Mouse (Mus musculus) gastrocnemius, adult 8-10 months (tissue): ENCODE data around the gene Fam241b. TPM values are rescaled to one million over a fixed set of nuclear protein-coding genes. Genes with fewer than 3 reads are reported as not detected.

Source experiments
- DNase-seq, 2 experiments: peaks; one replicate each; pipeline ENCODE4 v3.0.0; 2022; ENCODE audit warnings: low spot score in 2 of 2
- total RNA-seq, 4 experiments: library from RNA; stranded (reverse); gene quantifications; 2 replicates each; pipeline ENCODE4 v1.2.4; 2022

Fam241b gene
- total RNA-seq, 4 experiments from 2014 or later = 1.7 to 3.0 (median 2.5) TPM

GRCm38 (mm10) chr10:62132691-62133281 lies 10.9 kb downstream of the Fam241b start, which contains the start of gene Neurog3:
Gene Neurog3 (plus strand): TSS chr10:62133090.
- no peak for DNase-seq

GRCm38 (mm10) chr10:62128316-62128951 lies 15.3 kb downstream of the Fam241b start:
- no peak for DNase-seq

- no peak for DNase-seq
Measured at GRCm38 (mm10) chr10:62127711-62128231, 15.9 kb downstream of the Fam241b start.

GRCm38 (mm10) chr10:62127137-62127536 lies 16.6 kb downstream of the Fam241b start:
- no peak for DNase-seq

- no peak for DNase-seq
Measured at GRCm38 (mm10) chr10:62113865-62114647, 29.7 kb downstream of the Fam241b start.

DNA sequence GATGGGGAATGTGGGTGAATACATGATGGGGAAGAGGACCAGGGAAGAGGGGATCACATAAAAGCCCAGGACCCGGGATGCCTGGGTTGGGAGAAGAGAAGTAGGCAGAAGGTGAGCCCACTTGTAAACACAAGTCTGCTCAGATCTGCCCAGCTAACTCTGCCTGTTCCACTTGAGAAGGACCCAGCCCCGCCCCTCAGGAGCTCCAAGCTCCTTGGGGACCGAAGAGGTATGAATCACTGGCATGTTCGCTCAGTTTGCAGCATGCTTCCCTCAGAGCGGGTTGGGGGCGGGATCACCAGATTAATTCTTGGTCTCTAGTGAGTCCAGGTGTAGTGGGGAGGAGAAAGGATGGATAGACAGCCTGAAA lies 32.5 kb downstream of the Fam241b start:
- DNase-seq = no peak

DNA sequence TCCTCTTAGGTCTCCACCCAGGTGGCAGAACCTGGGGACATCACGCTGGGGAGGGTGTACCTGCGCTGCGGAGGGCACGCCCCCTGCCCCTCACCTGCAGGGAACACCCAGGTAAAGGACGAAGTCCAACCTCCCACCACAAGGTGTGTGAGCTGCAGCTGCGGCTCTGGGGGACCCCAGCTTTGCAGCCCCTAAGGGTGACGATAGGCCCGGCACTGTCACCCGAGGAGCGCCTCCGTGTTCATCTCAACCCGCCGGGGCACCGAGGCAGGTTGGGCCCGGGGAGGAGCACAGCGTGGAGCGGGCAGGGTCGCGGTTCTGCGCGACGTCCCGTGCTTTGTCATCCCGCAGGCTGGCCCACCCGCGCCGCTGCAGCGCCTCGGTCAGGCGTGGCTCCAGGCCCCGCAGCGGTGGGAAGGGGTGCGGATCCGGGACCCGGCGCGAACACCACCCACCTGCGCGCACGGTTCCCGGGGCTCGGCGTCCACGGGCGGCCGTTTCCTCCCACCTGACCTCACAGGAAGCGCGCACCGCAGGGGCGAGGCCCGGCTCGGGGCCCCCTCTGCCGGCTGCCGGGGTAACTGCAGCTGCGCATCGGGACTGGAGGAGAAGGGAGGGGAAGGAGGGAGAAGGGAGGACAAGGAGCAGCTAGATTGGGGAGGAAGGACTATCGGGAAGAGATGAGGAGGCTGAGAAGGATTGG lies 33.1 kb downstream of the Fam241b start:
- peak; percentile 64 to 67 for DNase-seq

DNA sequence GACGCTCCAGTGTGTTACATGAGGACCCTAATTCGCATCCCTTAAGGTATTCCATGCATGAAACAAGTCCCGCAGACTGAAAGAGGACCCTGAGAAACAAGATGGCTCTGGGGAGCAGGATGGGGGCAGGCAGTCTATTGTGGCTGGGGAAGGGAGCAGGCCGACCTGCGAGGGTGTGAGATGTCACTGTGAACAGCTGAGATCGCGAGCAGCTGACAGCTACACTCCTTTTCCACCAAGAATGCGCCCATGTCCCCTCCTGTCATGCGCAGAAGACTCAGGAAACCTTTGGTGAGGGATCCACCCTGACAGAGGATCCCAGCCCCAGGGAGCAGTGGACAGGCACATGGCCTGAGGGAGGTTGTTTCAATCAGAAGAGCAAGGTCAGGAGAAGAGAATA lies 36.7 kb downstream of the Fam241b start:
- DNase-seq = no peak

DNA sequence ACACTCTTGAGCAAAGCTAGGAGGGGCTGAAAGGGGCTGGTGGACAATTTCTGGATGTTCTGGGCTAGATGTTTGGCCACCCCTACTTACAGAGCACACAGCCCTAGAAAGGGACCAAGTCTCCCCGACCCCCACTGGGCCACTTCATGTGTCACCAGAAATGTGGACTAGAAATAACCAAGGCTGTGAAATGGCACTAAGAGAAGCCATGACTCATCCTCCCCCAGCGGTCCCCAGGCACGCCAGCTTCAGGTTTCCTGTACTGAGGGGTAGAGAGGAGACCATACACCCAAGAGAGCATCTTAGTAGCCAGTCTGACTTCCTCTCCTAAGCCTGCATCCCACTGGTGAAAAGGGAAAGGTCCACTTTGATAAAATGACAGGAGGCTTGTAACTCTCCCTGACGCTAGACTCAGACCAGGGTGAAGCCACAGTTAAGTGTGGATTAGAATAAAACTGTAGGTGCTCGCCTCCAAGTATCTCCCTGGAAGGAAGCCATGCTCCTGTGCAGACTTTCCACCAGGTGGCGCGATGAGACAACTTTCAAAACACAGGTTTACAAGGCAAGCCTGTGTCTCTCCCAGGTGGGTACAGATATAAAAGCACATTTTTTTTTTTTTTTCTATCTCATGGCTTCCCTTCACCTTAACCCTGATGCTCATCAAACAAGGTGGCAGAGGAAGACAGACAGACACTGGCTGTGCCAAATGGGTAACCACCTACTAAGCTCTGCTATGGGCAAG lies 38.7 kb downstream of the Fam241b start:
- no peak for DNase-seq

DNA sequence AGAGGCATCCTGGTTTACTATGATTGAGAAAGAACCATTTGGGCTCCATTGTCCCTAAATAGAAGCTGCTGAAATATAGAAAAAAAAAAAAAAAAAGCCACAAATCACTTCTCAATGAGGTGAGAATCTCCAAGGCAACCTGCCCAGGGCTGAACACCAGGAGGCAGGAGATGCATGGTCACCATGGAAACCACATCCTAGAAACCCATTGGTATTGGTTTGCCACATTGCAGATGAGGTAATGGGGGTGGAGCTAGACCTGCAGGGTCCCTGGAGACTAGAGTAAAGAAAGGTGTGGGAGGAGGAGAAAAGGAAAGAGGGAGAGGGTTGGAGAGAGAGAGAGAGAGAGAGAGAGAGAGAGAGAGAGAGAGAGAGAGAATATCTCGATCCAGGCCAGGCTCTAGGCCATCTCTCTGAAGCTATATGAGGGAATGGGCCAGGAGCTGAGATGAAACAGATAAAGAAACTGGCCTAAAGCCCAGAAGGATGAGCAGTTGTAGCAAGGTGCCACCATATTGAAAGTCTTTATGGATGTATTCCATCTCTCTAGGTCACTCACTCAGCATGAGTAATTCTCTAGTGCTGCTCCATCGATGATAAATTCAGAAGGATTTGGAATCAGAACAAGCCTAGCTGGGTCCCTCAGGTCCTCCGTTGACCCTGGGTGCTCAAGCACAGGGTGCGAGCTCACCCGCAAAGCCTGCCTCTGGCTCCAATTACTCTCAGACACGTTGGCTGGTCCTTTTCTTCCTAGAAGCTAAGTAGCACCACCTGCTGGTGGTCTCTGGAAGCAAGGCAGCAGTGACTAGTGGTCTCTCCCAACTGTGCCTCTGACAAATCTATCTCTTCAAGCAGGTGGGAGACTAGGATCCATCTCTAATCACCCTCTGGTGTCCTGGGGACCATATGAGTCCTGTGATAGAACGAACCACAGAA lies 41.9 kb downstream of the Fam241b start:
- DNase-seq = peak; percentile 28 to 48

GRCm38 (mm10) chr10:62099749-62100403 lies 43.8 kb downstream of the Fam241b start:
- no peak for DNase-seq

DNA sequence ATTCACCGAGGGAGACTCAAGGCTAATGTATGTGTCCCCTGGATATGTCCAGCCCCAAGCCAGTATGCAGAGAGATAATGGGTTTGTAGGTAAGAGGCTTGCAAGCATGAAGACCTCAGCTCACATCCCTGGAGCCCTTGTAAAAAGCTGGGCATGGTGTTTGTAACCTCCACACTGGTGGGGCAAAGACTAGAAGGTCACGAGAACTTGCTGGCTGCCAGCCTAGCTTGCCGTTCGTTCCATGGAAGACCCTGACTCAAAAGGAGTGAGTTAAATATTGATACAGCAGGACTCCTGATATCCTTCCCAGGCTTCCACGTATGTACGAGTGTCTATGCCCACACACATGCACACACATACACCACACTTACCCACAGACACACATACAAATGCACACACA lies 49.3 kb downstream of the Fam241b start:
- DNase-seq = no peak

- DNase-seq = no peak
Measured at GRCm38 (mm10) chr10:62093903-62094302, 49.8 kb downstream of the Fam241b start.

DNA sequence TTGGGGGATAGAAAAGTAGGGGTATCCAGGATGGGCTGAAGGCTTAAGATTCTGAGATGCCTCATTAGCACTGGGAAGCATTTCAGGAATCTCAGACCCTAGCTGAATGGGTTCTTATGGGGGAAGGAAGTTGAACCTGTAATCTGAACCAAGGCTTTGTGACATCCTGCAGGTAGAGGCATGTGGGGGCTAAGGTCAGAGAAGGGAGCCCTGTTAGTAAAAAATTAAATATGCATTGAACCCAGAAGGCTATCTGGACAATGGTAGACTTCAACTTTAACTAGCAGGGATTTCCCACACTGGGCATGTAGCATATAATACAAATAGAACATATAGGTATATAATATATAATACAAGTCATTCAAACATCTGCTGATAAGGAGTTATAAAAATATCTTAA lies 54.2 kb downstream of the Fam241b start:
- DNase-seq = no peak

GRCm38 (mm10) chr10:62089071-62089470 lies 54.6 kb downstream of the Fam241b start:
- no peak for DNase-seq

DNA sequence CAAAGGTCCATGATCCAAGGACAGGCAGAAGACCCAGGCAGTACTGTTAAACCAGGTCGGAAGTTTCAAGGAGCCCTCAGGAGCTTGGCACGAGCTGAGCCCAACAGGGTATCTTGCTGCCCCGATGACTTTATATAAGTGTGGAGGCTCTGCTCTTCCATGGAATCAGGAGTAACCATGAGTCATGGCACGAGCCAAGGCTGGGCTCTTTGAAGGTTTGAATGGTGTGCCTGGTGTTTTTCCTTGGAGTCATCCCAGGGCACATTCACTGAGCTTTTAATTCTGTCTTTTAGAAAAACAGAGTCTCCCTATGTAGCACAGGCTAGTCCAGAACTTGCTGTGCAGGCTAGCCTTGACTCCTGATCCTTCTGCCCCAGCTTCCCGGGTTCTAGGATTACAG lies 55.3 kb downstream of the Fam241b start:
- no peak for DNase-seq

GRCm38 (mm10) chr10:62086826-62087225 lies 56.9 kb downstream of the Fam241b start:
- DNase-seq = no peak

DNA sequence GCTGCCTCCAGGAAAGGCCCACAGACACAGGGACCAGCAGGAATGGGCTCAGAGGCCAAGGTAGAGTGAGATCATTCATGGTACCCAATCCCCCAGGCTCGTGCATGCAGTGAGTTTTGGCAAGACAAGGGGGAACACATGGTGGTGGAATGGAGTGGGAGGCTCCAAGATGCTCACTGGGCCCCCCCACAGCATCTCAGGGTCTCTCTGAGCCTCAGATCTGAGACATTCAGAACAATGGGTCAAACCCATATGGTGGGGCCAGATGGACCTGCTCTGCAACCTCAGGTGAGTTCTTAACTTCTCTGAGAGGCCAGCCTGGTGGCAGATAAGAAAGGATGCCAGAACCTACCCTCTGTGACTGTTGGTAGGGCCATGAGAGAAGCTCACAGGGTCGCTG lies 57.7 kb downstream of the Fam241b start:
- no peak for DNase-seq
